Mouse (Mus musculus) cerebellum, postnatal 14 days (tissue): ENCODE measurements around the gene Prpf3.
"Not testable (repeated sequence)": the region's sequence is repeated elsewhere in the genome, so short reads cannot be mapped to it uniquely, and the experiment has no call there.

Source experiments
- DNase-seq, 2 experiments: peaks; one replicate each; pipeline ENCODE4 v3.0.0; 2021; ENCODE audit warnings: mixed read lengths in 2 of 2

The Prpf3 gene

GRCm38 (mm10) chr3:95879063-95879462 is 23.4 kb upstream of the Prpf3 start:
- DNase-seq: no peak

- no peak for DNase-seq
These were observed 16.4 kb upstream of the Prpf3 start for GRCm38 (mm10) chr3:95872048-95872447.

GRCm38 (mm10) chr3:95871392-95871867 is 15.7 kb upstream of the Prpf3 start, which contains the start of gene Mrps21:
TSS of gene Mrps21 (minus strand) at chr3:95871519.
- DNase-seq: peak; percentile 88 to 89

- DNase-seq: no peak
These were observed 15.3 kb upstream of the Prpf3 start for GRCm38 (mm10) chr3:95870976-95871375.

GRCm38 (mm10) chr3:95867408-95867807 is 11.7 kb upstream of the Prpf3 start:
- no peak for DNase-seq

GRCm38 (mm10) chr3:95866071-95866470 is 10.4 kb upstream of the Prpf3 start:
- no peak for DNase-seq

- no peak for DNase-seq
These were observed 9.9 kb upstream of the Prpf3 start for GRCm38 (mm10) chr3:95865571-95865970.

- DNase-seq: no peak
These were observed 9.4 kb upstream of the Prpf3 start for GRCm38 (mm10) chr3:95865050-95865449.

GRCm38 (mm10) chr3:95863578-95863977 is 7.9 kb upstream of the Prpf3 start:
- no peak for DNase-seq

- DNase-seq: peak; percentile 87 to 91
These were observed 6.1 kb upstream of the Prpf3 start for GRCm38 (mm10) chr3:95861796-95862195.

GRCm38 (mm10) chr3:95861216-95861615 is 5.5 kb upstream of the Prpf3 start:
- DNase-seq: peak in 1 of 2 experiments; percentile 42

GRCm38 (mm10) chr3:95860323-95860722 is 4.6 kb upstream of the Prpf3 start:
- DNase-seq: no peak

- not testable (repeated sequence) for DNase-seq
These were observed 2.6 kb upstream of the Prpf3 start for GRCm38 (mm10) chr3:95858278-95858677.

- DNase-seq: not testable (repeated sequence)
These were observed 1.4 kb upstream of the Prpf3 start for GRCm38 (mm10) chr3:95857050-95857449.

GRCm38 (mm10) chr3:95856115-95856514 is 430 bp upstream of the Prpf3 start:
- no peak for DNase-seq

GRCm38 (mm10) chr3:95851317-95851716 is 4.4 kb downstream of the Prpf3 start:
- no peak for DNase-seq

GRCm38 (mm10) chr3:95850611-95851010 is 5.1 kb downstream of the Prpf3 start:
- DNase-seq: no peak

- no peak for DNase-seq
These were observed 13.0 kb downstream of the Prpf3 start for GRCm38 (mm10) chr3:95842503-95843214.

- no peak for DNase-seq
These were observed 16.4 kb downstream of the Prpf3 start for GRCm38 (mm10) chr3:95839250-95839649.

GRCm38 (mm10) chr3:95829053-95829452 is 26.6 kb downstream of the Prpf3 start:
- no peak for DNase-seq

- no peak for DNase-seq
These were observed 29.4 kb downstream of the Prpf3 start for GRCm38 (mm10) chr3:95826275-95826674.

- DNase-seq: no peak
These were observed 35.4 kb downstream of the Prpf3 start for GRCm38 (mm10) chr3:95820046-95821010.

- peak; percentile 100 for DNase-seq
These were observed 36.2 kb downstream of the Prpf3 start for GRCm38 (mm10) chr3:95819351-95819985.
